Mouse (Mus musculus) liver, adult 2 months (tissue): ENCODE measurements around the gene Slc22a23.

Experiments
- CTCF ChIP-seq: fragments of 200-500 bp; IDR thresholded peaks from 2 replicates; pipeline ENCODE4 v1.5.1; 2011; ENCODE audit warnings: low read depth, low read length, control low read depth
- POLR2A ChIP-seq: fragments of 200-500 bp; IDR thresholded peaks from 2 replicates; pipeline ENCODE4 v1.6.1; 2011; ENCODE audit warnings: low read length, control low read depth; ENCODE audit not compliant: insufficient read depth; ENCODE audit errors: extremely low read depth

GRCm38 (mm10) chr13:34290346-34290745, 54.6 kb downstream of the Slc22a23 start:
- TF ChIP-seq CTCF (no peak), POLR2A (no peak)
